Mouse (Mus musculus): ENCODE results near the gene Cramp1l. TPM values are rescaled to one million over a fixed set of nuclear protein-coding genes. Genes with fewer than 3 reads are reported as not detected.

The Cramp1l gene
- total and polyA plus RNA-seq, 3 experiments, result 8.6 to 39.5 (median 14.9) TPM

DNA sequence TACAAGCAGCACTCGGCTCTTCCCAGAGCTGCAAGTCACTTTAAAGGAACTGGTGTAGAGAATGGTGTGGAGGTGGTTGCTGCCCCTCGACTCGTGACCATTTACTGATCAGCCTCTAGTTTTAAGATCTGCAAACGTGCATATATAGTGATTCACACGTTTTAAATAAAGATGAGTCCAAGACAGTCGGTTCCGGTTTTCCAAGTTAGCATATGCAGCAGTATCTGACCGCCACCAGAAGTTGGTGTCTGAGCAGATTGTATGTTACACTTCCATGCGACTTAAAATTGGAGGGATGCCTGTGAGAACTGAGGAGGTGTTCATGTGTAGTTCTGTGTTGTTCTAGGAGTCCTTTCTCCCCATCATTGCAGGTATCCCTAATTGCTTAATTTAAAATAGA lies 37.7 kb upstream of the Cramp1l start:
- H3K36me3 ChIP-seq (replicated peaks), result peaks cover 79% of the 10 kb centered on the region
- no peak for TF ChIP-seq CTCF (IDR thresholded peaks at IDR 0.05; ENCODE audit: low read depth, low read length)
- TF ChIP-seq GATA2 (IDR thresholded peaks at IDR 0.05; ENCODE audit: borderline replicate concordance, low read depth, low read length), result no peak
- TF ChIP-seq TAL1 (conservative IDR thresholded peaks at IDR 0.05; ENCODE audit: low read depth, low read length), result no peak
- no peak for TF ChIP-seq POLR2AphosphoS5 (IDR thresholded peaks at IDR 0.05; ENCODE audit: insufficient replicate concordance, low read depth, low read length)

DNA sequence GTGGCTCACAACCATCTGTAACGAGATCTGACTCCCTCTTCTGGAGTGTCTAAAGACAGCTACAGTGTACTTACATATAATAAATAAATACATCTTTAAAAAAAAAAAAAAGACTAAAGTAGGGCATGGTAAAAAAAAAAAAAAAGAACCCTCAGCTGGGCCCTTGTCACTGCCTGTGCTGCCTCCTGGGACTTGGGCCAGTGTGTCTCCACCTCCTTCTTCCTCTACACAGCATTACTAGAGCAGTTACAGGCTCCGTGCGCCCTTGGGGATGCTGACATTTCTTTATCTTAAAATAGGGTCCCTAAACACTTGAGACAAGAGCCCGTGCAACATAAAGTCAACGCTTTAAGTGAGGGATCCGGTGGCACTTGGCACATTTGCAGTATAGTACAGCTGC lies 31.6 kb upstream of the Cramp1l start:
- Histone ChIP-seq H3K4me3 (ENCODE audit: low read depth, low read length) (no peak overlapping the region), H3K4me1 (ENCODE audit: insufficient read depth, low read depth, low read length) (no peaks in the 10 kb centered on the region), H3K27me3 (ENCODE audit: insufficient read depth, low read length) (no peaks in the 10 kb centered on the region), H3K36me3 (replicated peaks) (peaks cover 67% of the 10 kb centered on the region), H3K9me3 (replicated peaks) (no peaks in the 10 kb centered on the region)
- no peak for TF ChIP-seq POLR2AphosphoS5 (IDR thresholded peaks at IDR 0.05; ENCODE audit: insufficient replicate concordance, low read depth, low read length)
- no peak for TF ChIP-seq CTCF (IDR thresholded peaks at IDR 0.05; ENCODE audit: low read depth, low read length)
- TF ChIP-seq GATA2 (IDR thresholded peaks at IDR 0.05; ENCODE audit: borderline replicate concordance, low read depth, low read length), result no peak
- TF ChIP-seq TAL1 (conservative IDR thresholded peaks at IDR 0.05; ENCODE audit: low read depth, low read length), result no peak
- no peak for TF ChIP-seq GATA1 (IDR thresholded peaks at IDR 0.05; ENCODE audit: borderline replicate concordance, low read length)
- ATAC-seq (ENCODE audit: extremely low read depth, insufficient number of reproducible peaks, low FRiP score, poor library complexity, severe bottlenecking) (no peak), DNase-seq (ENCODE audit: low spot score) (no peak)

More for the DNA sequence above, 37.7 kb upstream of the Cramp1l start:
- no peaks in the 10 kb centered on the region for H3K27me3 ChIP-seq (ENCODE audit: insufficient read depth, low read length)
- H3K9me3 ChIP-seq (replicated peaks), result no peaks in the 10 kb centered on the region
- no peaks in the 10 kb centered on the region for H3K4me1 ChIP-seq (ENCODE audit: insufficient read depth, low read depth, low read length)
- no peak overlapping the region for H3K4me3 ChIP-seq (ENCODE audit: low read depth, low read length)
- ATAC-seq (ENCODE audit: extremely low read depth, insufficient number of reproducible peaks, low FRiP score, poor library complexity, severe bottlenecking), result no peak
- no peak for DNase-seq (ENCODE audit: low spot score)

DNA sequence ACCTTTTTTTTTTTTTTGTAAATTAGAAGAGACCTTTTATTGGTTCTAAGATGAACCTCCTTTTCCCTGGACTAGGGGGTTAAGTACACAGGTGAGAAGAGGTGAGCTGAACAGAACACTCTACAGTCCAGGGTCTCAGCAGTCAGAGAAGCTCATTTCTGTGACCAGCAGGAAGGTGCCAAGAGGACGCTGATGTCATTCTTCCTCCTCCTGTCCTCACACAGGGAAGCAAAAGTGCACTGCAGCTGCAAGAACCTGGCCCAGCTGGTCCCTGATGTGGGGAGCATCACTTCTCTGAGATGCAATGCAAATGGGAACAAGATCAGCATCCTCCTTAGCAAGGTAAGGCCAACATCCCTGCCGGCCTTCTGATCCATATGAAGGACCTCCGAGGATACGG lies 29.7 kb upstream of the Cramp1l start:
- ATAC-seq (ENCODE audit: extremely low read depth, insufficient number of reproducible peaks, low FRiP score, poor library complexity, severe bottlenecking) (no peak), DNase-seq (ENCODE audit: low spot score) (no peak)
- Histone ChIP-seq H3K9me3 (replicated peaks) (no peaks in the 10 kb centered on the region), H3K4me1 (ENCODE audit: insufficient read depth, low read depth, low read length) (no peaks in the 10 kb centered on the region), H3K27me3 (ENCODE audit: insufficient read depth, low read length) (no peaks in the 10 kb centered on the region), H3K36me3 (replicated peaks) (peaks cover 68% of the 10 kb centered on the region), H3K4me3 (ENCODE audit: low read depth, low read length) (no peak overlapping the region)
- TF ChIP-seq POLR2AphosphoS5 (IDR thresholded peaks at IDR 0.05; ENCODE audit: insufficient replicate concordance, low read depth, low read length) (no peak), GATA1 (IDR thresholded peaks at IDR 0.05; ENCODE audit: borderline replicate concordance, low read length) (no peak), GATA2 (IDR thresholded peaks at IDR 0.05; ENCODE audit: borderline replicate concordance, low read depth, low read length) (no peak), CTCF (IDR thresholded peaks at IDR 0.05; ENCODE audit: low read depth, low read length) (no peak)

DNA sequence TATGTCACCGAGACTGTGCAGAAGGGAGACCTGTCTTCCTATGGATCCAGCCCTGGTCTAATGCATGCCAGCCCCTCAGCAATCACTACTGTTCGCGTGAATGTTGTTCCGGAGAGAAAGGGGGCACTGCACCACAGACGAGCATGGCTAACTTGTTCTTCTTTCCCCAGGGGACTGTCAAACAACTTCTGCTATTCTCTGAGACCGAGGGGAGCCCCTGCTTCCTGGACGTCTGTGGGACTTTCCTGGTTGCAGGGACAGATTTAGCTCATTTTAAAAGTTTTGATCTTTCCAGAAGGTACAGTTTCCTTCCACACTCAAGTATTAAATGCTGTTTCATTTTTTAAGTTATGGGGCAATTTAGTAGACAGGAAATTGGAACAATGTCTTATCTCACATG lies 29.3 kb upstream of the Cramp1l start:
- DNase-seq (ENCODE audit: low spot score), result no peak

DNA sequence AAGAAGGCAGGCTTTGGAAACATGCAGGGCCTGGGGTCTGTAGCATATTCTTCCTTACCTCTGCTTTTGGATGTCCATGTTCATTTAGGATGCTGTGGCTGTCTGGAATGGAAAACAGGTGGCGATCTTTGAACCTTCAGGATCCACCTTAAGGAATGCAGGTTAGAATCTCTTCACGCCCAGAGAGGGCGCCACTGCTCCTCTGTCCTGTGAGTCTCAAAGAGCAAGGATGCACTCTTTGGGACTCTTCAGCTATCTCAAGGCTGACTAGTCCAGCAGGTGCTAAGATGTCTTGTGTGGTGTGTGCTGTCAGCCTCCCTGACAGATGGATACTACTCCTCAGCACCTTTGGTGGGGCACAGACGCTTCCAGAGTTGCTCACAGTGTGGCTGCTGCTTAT lies 20.6 kb upstream of the Cramp1l start:
- no peaks in the 10 kb centered on the region for H3K9me3 ChIP-seq (replicated peaks)
- no peak for DNase-seq (ENCODE audit: low spot score)
- H3K4me1 ChIP-seq (ENCODE audit: insufficient read depth, low read depth, low read length), result no peaks in the 10 kb centered on the region
- no peak for ATAC-seq (ENCODE audit: extremely low read depth, insufficient number of reproducible peaks, low FRiP score, poor library complexity, severe bottlenecking)
- peaks cover 60% of the 10 kb centered on the region for H3K36me3 ChIP-seq (replicated peaks)
- no peak for TF ChIP-seq GATA2 (IDR thresholded peaks at IDR 0.05; ENCODE audit: borderline replicate concordance, low read depth, low read length)
- no peak for TF ChIP-seq CTCF (IDR thresholded peaks at IDR 0.05; ENCODE audit: low read depth, low read length)
- TF ChIP-seq GATA1 (IDR thresholded peaks at IDR 0.05; ENCODE audit: borderline replicate concordance, low read length), result no peak
- no peak for TF ChIP-seq TAL1 (conservative IDR thresholded peaks at IDR 0.05; ENCODE audit: low read depth, low read length)
- no peak for TF ChIP-seq POLR2AphosphoS5 (IDR thresholded peaks at IDR 0.05; ENCODE audit: insufficient replicate concordance, low read depth, low read length)
- no peak overlapping the region for H3K4me3 ChIP-seq (ENCODE audit: low read depth, low read length)
- no peaks in the 10 kb centered on the region for H3K27me3 ChIP-seq (ENCODE audit: insufficient read depth, low read length)

More for the DNA sequence above, 29.3 kb upstream of the Cramp1l start:
- ATAC-seq (ENCODE audit: extremely low read depth, insufficient number of reproducible peaks, low FRiP score, poor library complexity, severe bottlenecking), result no peak
- H3K9me3 ChIP-seq (replicated peaks), result no peaks in the 10 kb centered on the region
- peaks cover 64% of the 10 kb centered on the region for H3K36me3 ChIP-seq (replicated peaks)
- H3K27me3 ChIP-seq (ENCODE audit: insufficient read depth, low read length), result no peaks in the 10 kb centered on the region
- no peaks in the 10 kb centered on the region for H3K4me1 ChIP-seq (ENCODE audit: insufficient read depth, low read depth, low read length)
- no peak overlapping the region for H3K4me3 ChIP-seq (ENCODE audit: low read depth, low read length)
- TF ChIP-seq GATA1 (IDR thresholded peaks at IDR 0.05; ENCODE audit: borderline replicate concordance, low read length), result no peak
- TF ChIP-seq POLR2AphosphoS5 (IDR thresholded peaks at IDR 0.05; ENCODE audit: insufficient replicate concordance, low read depth, low read length), result no peak
- TF ChIP-seq CTCF (IDR thresholded peaks at IDR 0.05; ENCODE audit: low read depth, low read length), result no peak
- no peak for TF ChIP-seq TAL1 (conservative IDR thresholded peaks at IDR 0.05; ENCODE audit: low read depth, low read length)
- no peak for TF ChIP-seq GATA2 (IDR thresholded peaks at IDR 0.05; ENCODE audit: borderline replicate concordance, low read depth, low read length)

DNA sequence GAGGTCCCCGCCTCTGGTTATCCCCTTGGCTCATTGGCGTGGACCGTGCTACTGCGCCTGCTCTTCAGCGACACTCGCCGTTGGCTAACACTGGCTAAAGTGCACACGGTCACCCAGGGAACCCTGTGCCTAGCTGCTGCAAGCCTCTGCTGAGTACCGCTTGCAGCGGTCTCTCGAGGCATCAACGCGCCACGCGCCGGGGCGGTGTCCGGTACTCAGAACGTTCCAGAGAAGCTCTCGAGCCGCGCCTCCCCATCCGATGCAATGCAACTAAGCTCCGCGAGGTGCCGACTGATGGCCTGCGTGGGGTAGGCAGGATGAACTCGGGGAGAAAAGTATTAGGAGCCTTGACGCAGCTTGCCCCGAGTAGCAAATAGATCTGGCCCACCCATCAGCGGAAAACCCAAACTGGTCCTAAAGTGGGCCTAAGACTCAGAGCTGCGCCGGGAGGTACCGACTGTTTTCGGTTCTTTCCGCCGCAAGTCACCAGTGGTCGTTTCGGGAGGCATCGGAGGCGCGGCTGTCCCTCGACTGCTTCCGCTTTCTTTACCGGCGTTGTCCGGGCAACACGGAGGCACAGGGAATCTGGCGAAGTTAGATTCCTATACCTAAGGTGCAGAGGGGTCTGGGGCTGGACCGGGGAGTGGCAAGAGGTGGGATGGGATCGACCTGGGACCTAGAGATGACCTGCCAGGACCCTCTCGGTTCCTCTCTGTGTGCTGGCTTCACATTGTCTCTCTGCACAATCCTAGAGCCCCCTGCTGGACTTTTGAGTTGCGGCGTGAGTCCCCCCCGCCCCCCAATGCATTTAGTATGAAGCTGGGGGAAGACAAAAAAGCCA lies 924 bp upstream of the Cramp1l start:
- Histone ChIP-seq H3K4me3 (ENCODE audit: low read depth, low read length) (peak overlapping the region; percentile 95), H3K27me3 (ENCODE audit: insufficient read depth, low read length) (no peaks in the 10 kb centered on the region), H3K36me3 (replicated peaks) (peaks cover 45% of the 10 kb centered on the region), H3K4me1 (ENCODE audit: insufficient read depth, low read depth, low read length) (peaks cover 34% of the 10 kb centered on the region), H3K9me3 (replicated peaks) (no peaks in the 10 kb centered on the region)
- ATAC-seq (ENCODE audit: extremely low read depth, insufficient number of reproducible peaks, low FRiP score, poor library complexity, severe bottlenecking) (peak; percentile 37; the same call in 1 of the 2 replicates), DNase-seq (ENCODE audit: low spot score) (peak; percentile 53)
- TF ChIP-seq CTCF (IDR thresholded peaks at IDR 0.05; ENCODE audit: low read depth, low read length), result no peak
- no peak for TF ChIP-seq TAL1 (conservative IDR thresholded peaks at IDR 0.05; ENCODE audit: low read depth, low read length)
- TF ChIP-seq GATA1 (IDR thresholded peaks at IDR 0.05; ENCODE audit: borderline replicate concordance, low read length), result no peak

Data from G1E (cell line).